Mouse (Mus musculus) common myeloid progenitor, adult 5-6 weeks (primary cell): ENCODE measurements around the gene Gpatch3. TPM values are rescaled to one million over a fixed set of nuclear protein-coding genes. Genes with fewer than 3 reads are reported as not detected.

Experiments used
- ATAC-seq: replicated peaks from 2 replicates; pipeline ENCODE4 v1.8.0; 2016; ENCODE audit warnings: low read depth, mild to moderate bottlenecking, moderate TSS enrichment, inconsistent platforms; ENCODE audit not compliant: poor library complexity, severe bottlenecking
- total RNA-seq: library from RNA; stranded (forward); fragments of 200-1000, 187-1606 nt; gene quantifications from 2 replicates; pipeline ENCODE4 v1.2.3, GENCODE M21; 2017

Gpatch3 gene
- 17.3 and 18.0 TPM in 2 replicates for total RNA-seq

GRCm38 (mm10) chr4:133574070-133574842 is at the start of gene Gpatch3:
Gene Gpatch3, plus strand, starts transcription at chr4:133574745.
- ATAC-seq = peak; percentile 92

GRCm38 (mm10) chr4:133527788-133528187 is 46.8 kb upstream of the Gpatch3 start:
- no peak for ATAC-seq

GRCm38 (mm10) chr4:133532777-133533176 is 41.8 kb upstream of the Gpatch3 start:
- no peak for ATAC-seq

GRCm38 (mm10) chr4:133536081-133536480 is 38.5 kb upstream of the Gpatch3 start:
- ATAC-seq = no peak

- ATAC-seq = no peak
These were observed 37.9 kb upstream of the Gpatch3 start for GRCm38 (mm10) chr4:133536652-133537051.

- ATAC-seq = peak; percentile 99
These were observed 29.0 kb upstream of the Gpatch3 start, which contains the start of gene Nudc for GRCm38 (mm10) chr4:133545272-133546231. Gene Nudc, minus strand, starts transcription at chr4:133545996.

- no peak for ATAC-seq
These were observed 22.5 kb upstream of the Gpatch3 start for GRCm38 (mm10) chr4:133552029-133552428.

- ATAC-seq = peak; percentile 72
These were observed 21.6 kb upstream of the Gpatch3 start, which contains the start of gene Nr0b2 for GRCm38 (mm10) chr4:133552768-133553447. Gene Nr0b2, plus strand, starts transcription at chr4:133553376.

GRCm38 (mm10) chr4:133553448-133554330 is 20.9 kb upstream of the Gpatch3 start:
- peak; percentile 37; the same call in 1 of the 2 replicates for ATAC-seq

GRCm38 (mm10) chr4:133557041-133557717 is 17.4 kb upstream of the Gpatch3 start:
- ATAC-seq = no peak

GRCm38 (mm10) chr4:133559846-133560245 is 14.7 kb upstream of the Gpatch3 start:
- no peak for ATAC-seq

GRCm38 (mm10) chr4:133561622-133562021 is 12.9 kb upstream of the Gpatch3 start:
- no peak for ATAC-seq

- peak; percentile 90 for ATAC-seq
These were observed 11.4 kb upstream of the Gpatch3 start for GRCm38 (mm10) chr4:133563123-133563571.

- ATAC-seq = no peak
These were observed 7.3 kb upstream of the Gpatch3 start for GRCm38 (mm10) chr4:133567251-133567650.

GRCm38 (mm10) chr4:133569291-133570065 is 5.1 kb upstream of the Gpatch3 start:
- no peak for ATAC-seq

GRCm38 (mm10) chr4:133570066-133570466 is 4.5 kb upstream of the Gpatch3 start:
- no peak for ATAC-seq

GRCm38 (mm10) chr4:133574843-133575202 is 278 bp downstream of the Gpatch3 start:
- ATAC-seq = no peak

GRCm38 (mm10) chr4:133577983-133578382 is 3.4 kb downstream of the Gpatch3 start:
- no peak for ATAC-seq
